Mouse (Mus musculus) v-Abl transformed pro-B cells (cell line): ENCODE measurements around the gene Krtap20-2.
"Not testable (repeated sequence)": the region's sequence is repeated elsewhere in the genome, so short reads cannot be mapped to it uniquely, and the experiment has no call there.

Experiments used
- in situ Hi-C, 2 experiments: fragments of 400-800 bp; cut with MboI; formaldehyde crosslinking; loops; one replicate each; pipeline ENCODE4 v1.15.1; 2025; ENCODE audit not compliant: unreplicated experiment in 2 of 2

The Krtap20-2 gene

GRCm38 (mm10) chr16:89205561-89205960 lies at the start of gene Krtap20-2:
Gene Krtap20-2, plus strand, starts transcription at chr16:89205861.
- in situ Hi-C loops: no loop called here

GRCm38 (mm10) chr16:89157652-89158051 lies 48.0 kb upstream of the Krtap20-2 start, which contains the start of gene Gm9789:
Gene Gm9789, plus strand, starts transcription at chr16:89157952.
- in situ Hi-C loops: no loop called here

- in situ Hi-C loops: not testable (repeated sequence)
These were observed 36.5 kb upstream of the Krtap20-2 start, which contains the start of gene Gm7735 for GRCm38 (mm10) chr16:89169190-89169589. Gene Gm7735, plus strand, starts transcription at chr16:89169490.

GRCm38 (mm10) chr16:89174435-89174834 lies 31.2 kb upstream of the Krtap20-2 start, which contains the start of gene 1110057P08Rik:
Gene 1110057P08Rik, plus strand, starts transcription at chr16:89174735.
- in situ Hi-C loops: no loop called here

- in situ Hi-C loops: no loop called here
These were observed 17.0 kb upstream of the Krtap20-2 start for GRCm38 (mm10) chr16:89188621-89189020.
